ENCODE assay signal across 9 mouse cellular contexts in the genomic region with DNA sequence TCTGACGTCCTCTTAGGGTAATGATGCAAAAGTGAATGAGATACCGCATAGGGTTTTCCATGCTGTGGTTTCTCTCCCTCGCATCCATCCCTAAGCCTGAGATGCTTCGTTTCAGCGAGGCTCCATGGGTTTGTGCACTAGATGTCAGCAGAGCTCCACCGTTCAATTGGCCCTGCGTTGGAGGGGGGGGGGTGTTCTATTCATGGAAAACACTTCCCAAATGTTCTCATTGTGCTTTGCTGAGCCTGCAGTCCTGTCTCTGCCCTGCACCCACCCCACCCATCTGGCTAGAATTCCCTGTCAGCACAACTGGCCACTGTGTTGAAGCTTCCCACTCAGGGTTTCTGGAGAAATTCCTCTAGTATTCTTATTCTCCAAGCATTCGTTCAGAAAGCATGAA.
DNase-seq lines count a peak whose midpoint lies in the region; ATAC-seq and TF ChIP-seq lines count a peak whose summit lies in the region.
"Had no signal": no experiment of that assay in that cellular context is flagged by ENCODE, and none has a peak within 500 bp of the region (broad histone marks: within the 10 kb centered on the region; RNA-seq: fewer than 3 reads in every experiment).

No protein-coding gene starts in this region.

- peak; percentile 43 for DNase-seq in R1 (ENCODE audit: low read depth, low spot score)
- DNase-seq in cerebellum, postnatal 25 days: peak; percentile 29 to 49
- peak; percentile 77 for DNase-seq in gastrocnemius, adult 2 months
- DNase-seq in left cerebral cortex, adult 8-10 months (ENCODE audit: low spot score in 2 of 2): peak; percentile 37 to 80
- peak; percentile 87 for DNase-seq in midbrain, embryonic 11.5 days (ENCODE audit: low spot score, missing footprints)

- TF ChIP-seq CTCF in gastrocnemius, adult 2 months (IDR thresholded peaks at IDR 0.05): peak; percentile 64

- 21% methylated on average over 8 of the region's 8 CpGs for WGBS in intestine, embryonic 15.5 days
- 27% methylated on average over 8 of the region's 8 CpGs for WGBS in midbrain, embryonic 11.5 days
- 26% methylated on average over 8 of the region's 8 CpGs for WGBS in stomach, embryonic 15.5 days

- ATAC-seq in intestine, embryonic 15.5 days: peak; percentile 77
- 0 out of 2 replicates have a peak, but pooled peaks have one; percentile 24 for ATAC-seq in midbrain, embryonic 11.5 days (ENCODE audit: low FRiP score)
- peak; percentile 80; the same call in 1 of the 2 replicates for ATAC-seq in stomach, embryonic 15.5 days (ENCODE audit: insufficient read depth, low FRiP score, low read depth)
- ATAC-seq in erythroblast, adult 5-6 weeks (replicated peaks; ENCODE audit: low FRiP score, poor library complexity, severe bottlenecking): no peak

- peak overlapping the region; percentile 67 for H3K27ac ChIP-seq in gastrocnemius, adult 2 months
- no peak overlapping the region for H3K27ac ChIP-seq in intestine, embryonic 15.5 days
- no peak overlapping the region for H3K27ac ChIP-seq in midbrain, embryonic 11.5 days (ENCODE audit: low read depth, low read length)
- H3K27ac ChIP-seq in stomach, embryonic 15.5 days: peak overlapping the region; percentile 28; the same call in 1 of the 2 replicates

- H3K27me3 ChIP-seq in intestine, embryonic 15.5 days (replicated peaks): no peaks in the 10 kb centered on the region
- no peaks in the 10 kb centered on the region for H3K27me3 ChIP-seq in midbrain, embryonic 11.5 days (ENCODE audit: control insufficient read depth, insufficient read depth, low read length)
- no peaks in the 10 kb centered on the region for H3K27me3 ChIP-seq in stomach, embryonic 15.5 days (replicated peaks)

- no peak overlapping the region for H3K4me3 ChIP-seq in gastrocnemius, adult 2 months
- no peak overlapping the region for H3K4me3 ChIP-seq in intestine, embryonic 15.5 days (replicated peaks)
- no peak overlapping the region for H3K4me3 ChIP-seq in midbrain, embryonic 11.5 days (ENCODE audit: low read depth, low read length)
- H3K4me3 ChIP-seq in stomach, embryonic 15.5 days (replicated peaks): no peak overlapping the region
- H3K4me3 ChIP-seq: myocyte had no signal

- no peaks in the 10 kb centered on the region for H3K4me1 ChIP-seq in intestine, embryonic 15.5 days (replicated peaks)
- H3K4me1 ChIP-seq in midbrain, embryonic 11.5 days (ENCODE audit: control insufficient read depth, insufficient read depth, low read length): no peaks in the 10 kb centered on the region
- no peaks in the 10 kb centered on the region for H3K4me1 ChIP-seq in stomach, embryonic 15.5 days

- intact Hi-C loops in gastrocnemius, adult 2 months (cut with DNase I): loop anchor here (5.0 kb wide), 1 partner anchor 526 kb away; no protein-coding TSS in a partner anchor

- no peaks in the 10 kb centered on the region for H3K36me3 ChIP-seq in intestine, embryonic 15.5 days
- H3K36me3 ChIP-seq in midbrain, embryonic 11.5 days (ENCODE audit: control insufficient read depth, insufficient read depth, low read length): no peaks in the 10 kb centered on the region
- no peaks in the 10 kb centered on the region for H3K36me3 ChIP-seq in stomach, embryonic 15.5 days

- H3K9ac ChIP-seq in intestine, embryonic 15.5 days: no peak overlapping the region
- H3K9ac ChIP-seq in midbrain, embryonic 11.5 days (ENCODE audit: low read length): no peak overlapping the region
- H3K9ac ChIP-seq in stomach, embryonic 15.5 days: no peak overlapping the region

- H3K9me3 ChIP-seq in intestine, embryonic 15.5 days: no peaks in the 10 kb centered on the region
- no peaks in the 10 kb centered on the region for H3K9me3 ChIP-seq in midbrain, embryonic 11.5 days (ENCODE audit: control insufficient read depth, low read length)
- no peaks in the 10 kb centered on the region for H3K9me3 ChIP-seq in stomach, embryonic 15.5 days

- H3K4me2 ChIP-seq in intestine, embryonic 15.5 days (replicated peaks): no peak overlapping the region
- H3K4me2 ChIP-seq in midbrain, embryonic 11.5 days: no peak overlapping the region
- H3K4me2 ChIP-seq in stomach, embryonic 15.5 days: no peak overlapping the region

Comparison
In these comparisons a context has a peak if more than half of its experiments do, and no peak if none do; other contexts are left out.
1. H3K27ac ChIP-seq: peak in gastrocnemius, adult 2 months (single experiment) and stomach, embryonic 15.5 days (single experiment); none in intestine, embryonic 15.5 days (single experiment) and midbrain, embryonic 11.5 days (single experiment).
2. Peak in every context shown above with its lines, with median percentiles within 50 percentile points of each other: DNase-seq.